Mouse (Mus musculus) forebrain, embryonic 11.5 days (tissue): ENCODE data around the gene Pds5b. TPM values are rescaled to one million over a fixed set of nuclear protein-coding genes. Genes with fewer than 3 reads are reported as not detected.
"Not testable (repeated sequence)": the region's sequence is repeated elsewhere in the genome, so short reads cannot be mapped to it uniquely, and the experiment has no call there.

Experiments used
- ATAC-seq: fragments of 200-750 bp; cut with Nextera tagmentation; replicated peaks from 2 replicates; pipeline ENCODE4 v1.8.0; 2017; ENCODE audit warnings: moderate TSS enrichment; ENCODE audit not compliant: low FRiP score
- DNase-seq: peaks from one replicate; pipeline ENCODE4 v3.0.0-alpha.2; 2017; ENCODE audit warnings: low spot score
- H3K27ac ChIP-seq: fragments of 300-500 bp; sonication (generic); 2 replicates; pipeline ENCODE4 v1.5.1; 2014; ENCODE audit warnings: low read depth, low read length
- H3K27me3 ChIP-seq: fragments of 300-500 bp; sonication (generic); 2 replicates; pipeline ENCODE4 v1.6.1; 2014; ENCODE audit warnings: mild to moderate bottlenecking, low read length, mixed read lengths; ENCODE audit not compliant: control insufficient read depth, insufficient read depth
- H3K36me3 ChIP-seq: fragments of 300-500 bp; sonication (generic); 2 replicates; pipeline ENCODE4 v1.6.1; 2014; ENCODE audit warnings: mild to moderate bottlenecking, low read length, moderate library complexity, mixed read lengths; ENCODE audit not compliant: control insufficient read depth, insufficient read depth
- H3K4me1 ChIP-seq: fragments of 300-500 bp; sonication (generic); replicated peaks from 2 replicates; pipeline ENCODE4 v1.6.1; 2014; ENCODE audit warnings: low read length, mixed read lengths; ENCODE audit not compliant: control insufficient read depth, insufficient read depth
- H3K4me2 ChIP-seq: fragments of 300-500 bp; sonication (generic); 2 replicates; pipeline ENCODE4 v1.6.1; 2014; ENCODE audit warnings: low read depth, mild to moderate bottlenecking, low read length, moderate library complexity, mixed read lengths; ENCODE audit not compliant: severe bottlenecking
- H3K4me3 ChIP-seq: fragments of 300-500 bp; sonication (generic); 2 replicates; pipeline ENCODE4 v1.5.1; 2014; ENCODE audit warnings: low read depth, low read length
- H3K9ac ChIP-seq: fragments of 300-500 bp; sonication (generic); 2 replicates; pipeline ENCODE4 v1.6.1; 2014; ENCODE audit warnings: low read length
- H3K9me3 ChIP-seq: fragments of 300-500 bp; sonication (generic); 2 replicates; pipeline ENCODE4 v1.6.1; 2016; ENCODE audit warnings: low read length, mixed read lengths; ENCODE audit not compliant: control insufficient read depth
- WGBS: fragments of 180-500 bp; shearing (Covaris S2); extraction: QIAGEN DNeasy Blood & Tissue Kit; methylation state at CpG from one replicate; pipeline ENCODE4 v1.1.7; 2014; 5-methylcytosine and 5-hydroxymethylcytosine counted together
- polyA plus RNA-seq: library from polyadenylated mRNA; unstranded; fragments of >200 nt; fragmentation: Nextera tagmentation; extraction: Ambion mirVana; gene quantifications from 2 replicates; pipeline ENCODE4 v1.2.1, GENCODE M21; 2014

The Pds5b gene
- polyA plus RNA-seq, 1 experiment from 2014 or later = 50.4 TPM

GRCm38 (mm10) chr5:150713431-150713830 is 39.9 kb downstream of the Pds5b start:
- Histone ChIP-seq H3K4me1 (no peaks in the 10 kb centered on the region), H3K9ac (no peak overlapping the region), H3K9me3 (no peaks in the 10 kb centered on the region), H3K27me3 (no peaks in the 10 kb centered on the region), H3K36me3 (no peaks in the 10 kb centered on the region), H3K27ac (no peak overlapping the region), H3K4me2 (no peak overlapping the region), H3K4me3 (no peak overlapping the region)
- ATAC-seq (no peak), DNase-seq (no peak)

DNA sequence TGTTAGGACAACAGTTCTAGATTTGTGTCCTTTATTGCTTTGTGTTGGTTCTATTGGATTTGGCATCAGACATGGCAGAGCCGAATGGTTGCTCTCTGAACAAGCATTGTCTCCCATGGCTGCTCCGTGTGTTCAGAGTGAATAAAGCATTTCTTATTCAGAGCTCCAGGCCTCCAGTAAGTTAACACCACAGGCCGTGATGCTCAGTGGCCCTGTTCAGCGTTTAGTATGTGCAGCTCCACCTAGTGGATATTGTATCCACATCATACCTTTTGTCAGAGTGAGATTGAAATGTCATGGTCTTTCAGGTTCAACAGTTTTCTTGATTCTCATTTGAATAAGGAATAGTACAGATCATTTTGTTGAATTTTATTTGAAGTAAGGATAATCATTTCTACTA is 44.2 kb downstream of the Pds5b start:
- Histone ChIP-seq H3K4me2 (no peak overlapping the region), H3K9me3 (no peaks in the 10 kb centered on the region), H3K4me1 (no peaks in the 10 kb centered on the region), H3K36me3 (no peaks in the 10 kb centered on the region), H3K4me3 (no peak overlapping the region), H3K9ac (no peak overlapping the region), H3K27me3 (no peaks in the 10 kb centered on the region), H3K27ac (no peak overlapping the region)
- ATAC-seq (peak; percentile 83; the same call in 1 of the 2 replicates), DNase-seq (peak; percentile 66)
- WGBS = 7% methylated on average over 4 of the region's 4 CpGs

DNA sequence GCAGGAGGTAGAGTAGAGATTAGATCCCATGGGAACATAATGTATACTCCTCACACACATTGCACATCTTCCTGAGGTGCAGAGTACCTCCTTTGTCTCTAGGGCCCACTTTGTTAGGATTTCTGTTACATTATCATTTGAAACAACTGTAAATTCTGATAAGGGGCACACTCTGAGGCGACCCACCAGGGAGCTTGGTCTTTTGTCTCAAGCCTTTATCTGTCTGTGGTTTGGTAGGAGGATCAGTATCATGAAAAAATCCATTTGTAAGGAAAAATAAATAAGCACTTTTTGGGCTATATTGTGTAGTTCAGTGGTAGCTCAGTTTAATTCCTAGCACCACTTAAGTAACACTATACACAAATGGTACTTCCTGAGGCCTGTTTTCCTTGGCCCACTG is 51.1 kb downstream of the Pds5b start:
- H3K36me3 ChIP-seq = peaks cover 3% of the 10 kb centered on the region; the same call in 1 of the 2 replicates
- no peak overlapping the region for H3K9ac ChIP-seq
- H3K27ac ChIP-seq = no peak overlapping the region
- WGBS = 69% methylated on average over 1 of the region's 1 CpGs
- no peak for ATAC-seq
- no peak for DNase-seq
- H3K27me3 ChIP-seq = no peaks in the 10 kb centered on the region
- no peaks in the 10 kb centered on the region for H3K9me3 ChIP-seq
- H3K4me3 ChIP-seq = no peak overlapping the region
- H3K4me2 ChIP-seq = no peak overlapping the region
- H3K4me1 ChIP-seq = no peaks in the 10 kb centered on the region

DNA sequence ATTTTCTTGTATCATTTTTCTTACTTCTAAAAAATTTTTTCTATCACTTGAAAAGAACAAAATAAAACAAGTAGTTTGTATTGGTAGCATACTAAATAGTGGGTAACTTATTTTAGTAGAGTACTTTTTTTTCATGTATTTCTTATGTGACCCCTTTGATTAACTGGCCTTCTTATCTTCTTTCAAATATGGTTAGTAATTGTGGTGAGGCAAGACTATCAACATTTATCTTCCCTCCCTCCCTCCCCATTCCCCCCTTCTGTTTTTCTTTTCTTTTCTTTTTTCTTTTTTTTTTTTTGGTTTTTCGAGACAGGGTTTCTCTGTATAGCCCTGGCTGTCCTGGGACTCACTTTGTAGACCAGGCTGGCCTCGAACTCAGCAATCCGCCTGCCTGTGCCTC is 63.5 kb downstream of the Pds5b start:
- not testable (repeated sequence) for H3K36me3 ChIP-seq, ATAC-seq, DNase-seq, H3K4me1 ChIP-seq, H3K27me3 ChIP-seq, H3K9me3 ChIP-seq, H3K27ac ChIP-seq, H3K9ac ChIP-seq, H3K4me3 ChIP-seq, H3K4me2 ChIP-seq
- 96% methylated on average over 3 of the region's 3 CpGs for WGBS

- no peak overlapping the region for H3K27ac ChIP-seq
- H3K4me2 ChIP-seq = no peak overlapping the region
- no peaks in the 10 kb centered on the region for H3K4me1 ChIP-seq
- no peak for ATAC-seq
- H3K36me3 ChIP-seq = no peaks in the 10 kb centered on the region
- DNase-seq = no peak
- H3K9ac ChIP-seq = no peak overlapping the region
- no peaks in the 10 kb centered on the region for H3K27me3 ChIP-seq
- H3K9me3 ChIP-seq = no peaks in the 10 kb centered on the region
- 91% methylated on average over 7 of the region's 7 CpGs for WGBS
- H3K4me3 ChIP-seq = no peak overlapping the region
Observed at GRCm38 (mm10) chr5:150739311-150739710, 65.8 kb downstream of the Pds5b start.

GRCm38 (mm10) chr5:150740597-150740996 is 67.1 kb downstream of the Pds5b start:
- peak; percentile 67; the same call in 1 of the 2 replicates for ATAC-seq
- DNase-seq = no peak
- H3K9me3 ChIP-seq = no peaks in the 10 kb centered on the region
- H3K4me2 ChIP-seq = no peak overlapping the region
- H3K27me3 ChIP-seq = no peaks in the 10 kb centered on the region
- H3K36me3 ChIP-seq = no peaks in the 10 kb centered on the region
- WGBS = 17% methylated on average over 1 of the region's 2 CpGs
- no peak overlapping the region for H3K9ac ChIP-seq
- no peaks in the 10 kb centered on the region for H3K4me1 ChIP-seq
- no peak overlapping the region for H3K27ac ChIP-seq
- no peak overlapping the region for H3K4me3 ChIP-seq

DNA sequence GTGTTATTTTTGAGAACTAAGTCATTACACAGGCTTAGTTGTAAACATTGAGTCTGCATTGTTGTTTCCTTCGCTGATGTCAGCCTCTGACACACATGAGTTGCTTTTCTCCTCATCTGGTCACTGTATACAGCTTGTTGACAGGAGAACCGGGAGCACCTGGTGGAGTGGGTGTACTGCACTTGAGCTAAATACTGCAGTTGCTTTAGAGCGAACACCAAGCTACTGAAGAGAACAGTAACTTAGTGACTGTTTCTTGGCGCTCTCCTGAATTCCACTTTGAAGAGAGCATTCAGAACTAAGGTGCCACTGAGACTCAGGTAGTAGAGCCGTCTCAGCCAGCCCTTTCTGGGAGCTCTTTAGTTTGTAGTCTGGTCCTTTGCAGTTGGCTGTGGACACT is 83.1 kb downstream of the Pds5b start:
- DNase-seq = no peak
- no peak overlapping the region for H3K4me2 ChIP-seq
- H3K9ac ChIP-seq = no peak overlapping the region
- H3K4me1 ChIP-seq = no peaks in the 10 kb centered on the region
- no peak overlapping the region for H3K4me3 ChIP-seq
- no peaks in the 10 kb centered on the region for H3K27me3 ChIP-seq
- peaks cover 8% of the 10 kb centered on the region; the same call in 1 of the 2 replicates for H3K36me3 ChIP-seq
- no peak for ATAC-seq
- no peaks in the 10 kb centered on the region for H3K9me3 ChIP-seq
- 93% methylated on average over 5 of the region's 5 CpGs for WGBS
- no peak overlapping the region for H3K27ac ChIP-seq

DNA sequence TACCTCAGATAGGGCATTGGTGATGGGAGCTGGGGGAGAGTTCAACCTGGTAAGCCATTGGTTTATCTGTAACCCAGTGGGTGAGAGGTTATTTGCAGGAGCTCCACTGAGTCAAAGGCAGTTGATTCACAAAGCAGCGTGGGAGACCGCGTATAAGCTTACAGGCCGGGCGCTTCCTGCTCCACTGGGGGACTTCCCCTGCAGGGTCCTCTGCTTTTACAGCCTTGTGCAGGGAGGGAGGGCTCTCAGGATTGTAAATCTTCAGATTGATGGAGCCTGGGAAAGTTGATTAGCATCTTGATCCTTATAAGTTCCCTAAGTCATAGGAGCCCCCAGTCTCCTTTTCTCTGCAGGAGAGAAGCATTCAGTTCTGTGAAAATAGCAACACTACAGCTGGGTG is 98.9 kb downstream of the Pds5b start:
- ATAC-seq = no peak
- Histone ChIP-seq H3K4me3 (no peak overlapping the region), H3K4me2 (no peak overlapping the region), H3K27me3 (no peaks in the 10 kb centered on the region), H3K9me3 (no peaks in the 10 kb centered on the region), H3K36me3 (no peaks in the 10 kb centered on the region; the same call in 1 of the 2 replicates), H3K9ac (0 out of 2 replicates have a peak overlapping the region, but pooled peaks have one; percentile 3), H3K4me1 (peaks cover 2% of the 10 kb centered on the region; the same call in 1 of the 2 replicates), H3K27ac (no peak overlapping the region)
- no peak for DNase-seq
- 27% methylated on average over 5 of the region's 5 CpGs for WGBS

DNA sequence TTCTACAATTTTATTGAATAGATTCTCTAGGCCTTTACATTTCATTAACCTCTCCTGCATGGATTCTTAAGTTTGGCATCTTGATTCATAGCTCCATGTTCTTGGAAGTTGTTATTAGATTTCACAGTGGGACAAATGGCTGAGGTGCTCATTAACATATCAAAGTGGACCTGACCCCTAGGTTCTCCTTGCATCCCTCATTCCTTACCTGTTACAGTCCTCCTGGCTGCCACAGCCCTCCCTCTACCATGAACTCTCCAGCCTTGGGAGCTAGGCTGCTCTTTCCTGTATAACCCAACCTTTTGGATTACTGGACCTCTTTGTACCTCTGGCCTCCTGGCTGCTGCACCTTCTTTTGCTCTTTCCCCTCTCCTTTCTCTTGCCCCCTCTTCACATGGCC is 99.5 kb downstream of the Pds5b start:
- no peak for ATAC-seq
- H3K4me3 ChIP-seq = no peak overlapping the region
- H3K4me1 ChIP-seq = peaks cover 2% of the 10 kb centered on the region; the same call in 1 of the 2 replicates
- H3K4me2 ChIP-seq = no peak overlapping the region
- DNase-seq = no peak
- H3K9me3 ChIP-seq = no peaks in the 10 kb centered on the region
- no peaks in the 10 kb centered on the region; the same call in 1 of the 2 replicates for H3K36me3 ChIP-seq
- H3K27ac ChIP-seq = no peak overlapping the region
- no peaks in the 10 kb centered on the region for H3K27me3 ChIP-seq
- H3K9ac ChIP-seq = no peak overlapping the region
